Mouse (Mus musculus) bone marrow, adult 2 months (tissue): ENCODE results near the gene Cfap43.

Experiments
- CTCF ChIP-seq: fragments of 200-500 bp; IDR thresholded peaks from 2 replicates; pipeline ENCODE4 v1.5.1; 2011; ENCODE audit warnings: low read length, control low read depth; ENCODE audit not compliant: control insufficient read depth, insufficient read depth
- POLR2A ChIP-seq: fragments of 200-500 bp; IDR thresholded peaks from 2 replicates; pipeline ENCODE4 v1.6.1; 2011; ENCODE audit warnings: low read depth, mild to moderate bottlenecking, control low read depth, low read length, borderline replicate concordance; ENCODE audit not compliant: control insufficient read depth

GRCm38 (mm10) chr19:47710376-47710775, 208.7 kb downstream of the Cfap43 start:
- TF ChIP-seq CTCF (no peak), POLR2A (no peak)
